Mouse (Mus musculus): ENCODE results near the gene Magea3. TPM values are rescaled to one million over a fixed set of nuclear protein-coding genes. Genes with fewer than 3 reads are reported as not detected.
"Not testable (repeated sequence)": the region's sequence is repeated elsewhere in the genome, so short reads cannot be mapped to it uniquely, and the experiment has no call there.

The Magea3 gene
- not detected in 2 replicates for polyA plus RNA-seq (2015; fragmentation: Nextera tagmentation; extraction: Ambion mirVana)

DNA sequence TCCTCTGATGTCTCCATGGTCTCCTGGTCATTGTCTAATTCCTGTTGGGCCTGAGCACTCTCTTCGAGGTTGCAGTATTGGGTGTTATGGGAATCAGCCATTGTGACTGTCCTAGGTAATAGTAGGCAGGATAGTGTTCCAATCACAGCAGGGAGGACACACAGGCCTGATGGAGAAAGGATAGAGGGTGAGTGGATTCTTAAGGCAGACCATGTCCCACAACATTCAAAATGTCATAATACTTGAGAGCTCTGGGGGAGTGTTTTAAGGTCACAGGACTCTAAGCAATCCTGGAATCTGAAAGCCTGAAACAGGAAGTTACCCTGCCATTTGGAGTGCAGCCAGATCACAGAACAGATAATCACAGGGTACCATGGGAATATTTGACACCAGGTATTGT lies at the start of gene Magea3:
Gene Magea3 (minus strand): TSS at position 101 of the 400 bp plus-strand sequence.
- WGBS: 60% methylated on average over 1 of the region's 1 CpGs
- not testable (repeated sequence) for H3K4me1 ChIP-seq; H3K36me3 ChIP-seq; ATAC-seq (ENCODE audit: insufficient number of reproducible peaks, low FRiP score, low TSS enrichment, low read depth); H3K27ac ChIP-seq (replicated peaks); H3K9ac ChIP-seq; H3K4me2 ChIP-seq (replicated peaks); H3K27me3 ChIP-seq; H3K9me3 ChIP-seq (replicated peaks); H3K4me3 ChIP-seq (replicated peaks)

DNA sequence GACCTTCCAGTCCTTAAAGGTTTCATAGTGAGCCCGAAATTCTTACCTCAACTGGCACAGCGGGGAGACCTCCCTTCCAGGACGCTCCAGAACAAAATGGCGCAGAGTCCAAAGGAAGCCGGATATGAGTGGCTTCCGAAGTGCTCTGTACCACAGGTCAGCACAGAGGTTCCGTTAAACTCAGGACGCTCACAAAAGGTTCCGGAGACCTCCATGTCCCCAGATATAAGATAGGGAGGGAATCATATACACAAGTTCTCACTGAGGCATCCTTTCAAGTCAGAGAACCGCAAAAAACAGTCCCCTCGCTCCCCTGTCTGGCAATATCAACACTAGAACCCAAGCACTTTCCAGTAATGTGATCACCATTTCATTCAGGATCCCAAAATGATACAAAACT lies 46.4 kb upstream of the Magea3 start, which contains the start of gene Magea8:
Gene Magea8 (minus strand): TSS at position 101 of the 400 bp plus-strand sequence.
- not testable (repeated sequence) for H3K9me3 ChIP-seq (replicated peaks); H3K27ac ChIP-seq (replicated peaks); H3K9ac ChIP-seq; H3K27me3 ChIP-seq; H3K36me3 ChIP-seq; H3K4me1 ChIP-seq; H3K4me2 ChIP-seq (replicated peaks); H3K4me3 ChIP-seq (replicated peaks); ATAC-seq (ENCODE audit: insufficient number of reproducible peaks, low FRiP score, low TSS enrichment, low read depth)
- WGBS: 82% methylated on average over 11 of the region's 11 CpGs

DNA sequence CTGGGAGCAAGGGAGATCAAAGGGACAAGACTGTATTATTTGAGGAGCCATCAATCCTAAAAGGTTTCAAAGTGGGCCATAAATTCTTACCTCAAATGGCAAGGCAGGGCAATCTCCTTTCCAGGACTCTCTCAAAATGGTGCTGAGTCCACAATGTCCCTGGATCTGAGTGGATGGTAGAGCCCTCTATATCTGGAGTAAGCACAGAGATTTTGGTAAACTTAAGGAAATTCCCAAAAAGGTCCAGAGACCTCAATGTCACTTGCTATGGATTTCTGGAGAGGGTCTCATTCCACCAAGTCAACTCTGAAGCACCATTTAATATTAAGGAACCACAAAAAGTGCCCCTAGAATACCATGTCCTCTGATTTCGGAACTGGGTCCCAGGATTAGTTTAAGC lies 13.4 kb downstream of the Magea3 start, which contains the start of gene Magea6:
Gene Magea6 (minus strand): TSS at position 101 of the 400 bp plus-strand sequence.
- not testable (repeated sequence) for H3K9me3 ChIP-seq (replicated peaks); ATAC-seq (ENCODE audit: insufficient number of reproducible peaks, low FRiP score, low TSS enrichment, low read depth); H3K4me3 ChIP-seq (replicated peaks); H3K27me3 ChIP-seq; H3K4me2 ChIP-seq (replicated peaks); H3K9ac ChIP-seq; H3K27ac ChIP-seq (replicated peaks); H3K4me1 ChIP-seq; H3K36me3 ChIP-seq
- WGBS: 71% methylated on average over 1 of the region's 1 CpGs

Other genes with a start within 250 kb of the Magea3 start
- gene Cldn34b1, start 59.2 kb downstream of the Magea3 start, polyA plus RNA-seq (2015; fragmentation: Nextera tagmentation; extraction: Ambion mirVana): not detected in 2 replicates
- not detected in 2 replicates for gene Magea6, start 13.5 kb downstream of the Magea3 start, polyA plus RNA-seq (2015; fragmentation: Nextera tagmentation; extraction: Ambion mirVana)
- gene Magea8, start 46.3 kb upstream of the Magea3 start, polyA plus RNA-seq (2015; fragmentation: Nextera tagmentation; extraction: Ambion mirVana): not detected in 2 replicates
- not detected in 2 replicates for gene Magea5, start 113.6 kb upstream of the Magea3 start, polyA plus RNA-seq (2015; fragmentation: Nextera tagmentation; extraction: Ambion mirVana)
- gene Magea1, start 140.3 kb upstream of the Magea3 start, polyA plus RNA-seq (2015; fragmentation: Nextera tagmentation; extraction: Ambion mirVana): not detected in 2 replicates
- not detected in 2 replicates for gene Magea2, start 144.2 kb upstream of the Magea3 start, polyA plus RNA-seq (2015; fragmentation: Nextera tagmentation; extraction: Ambion mirVana)
- not detected in 2 replicates for gene Cldn34b2, start 178.9 kb upstream of the Magea3 start, polyA plus RNA-seq (2015; fragmentation: Nextera tagmentation; extraction: Ambion mirVana)